Mouse (Mus musculus): ENCODE results near the gene Os9. TPM values are rescaled to one million over a fixed set of nuclear protein-coding genes. Genes with fewer than 3 reads are reported as not detected.
A peak's percentile ranks its signal among the peaks of the same experiment; 100 is the strongest.

The Os9 gene
- polyA plus RNA-seq, 1 experiment from 2014 or later = 101 TPM

DNA sequence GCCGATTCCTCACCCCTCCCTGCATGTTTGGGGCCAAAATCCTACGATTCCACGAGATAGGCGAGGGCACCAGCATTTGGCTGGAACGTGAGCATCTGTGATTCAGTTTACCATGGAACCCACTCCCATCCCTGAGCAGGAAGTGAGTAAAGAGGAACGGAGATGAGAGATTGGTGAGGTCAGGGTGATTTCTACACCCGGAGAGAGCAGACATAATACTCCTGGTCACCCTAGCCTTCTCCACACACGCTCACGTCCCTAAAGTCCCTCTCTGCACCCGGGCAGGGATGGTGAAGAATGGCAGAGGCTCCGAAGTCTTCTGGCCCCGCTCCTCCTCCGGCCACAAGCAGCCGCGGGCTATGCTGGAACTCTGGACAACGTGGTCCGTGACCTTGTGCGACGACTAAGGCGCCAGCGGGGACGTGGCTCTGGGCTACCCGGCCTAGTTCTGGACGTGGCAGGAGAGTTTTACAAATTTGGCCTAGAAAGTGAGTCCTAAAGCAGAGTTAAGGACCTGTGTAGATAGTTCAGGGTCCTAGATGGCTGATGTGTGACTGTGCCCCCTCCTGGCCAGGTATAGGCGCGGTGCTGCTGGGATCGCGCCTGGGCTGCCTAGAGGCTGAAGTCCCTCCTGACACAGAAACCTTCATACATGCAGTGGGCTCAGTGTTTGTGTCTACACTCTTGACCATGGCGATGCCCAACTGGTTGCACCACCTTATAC lies 71.4 kb downstream of the Os9 start:
- H3K9me3 ChIP-seq (replicated peaks) = no peaks in the 10 kb centered on the region
- no peak overlapping the region for H3K27ac ChIP-seq (replicated peaks)
- H3K4me3 ChIP-seq (replicated peaks) = peak overlapping the region; percentile 19
- H3K27me3 ChIP-seq = peaks cover 55% of the 10 kb centered on the region
- 3% methylated on average over 29 of the region's 29 CpGs for WGBS
- no peak for ATAC-seq (ENCODE audit: insufficient number of reproducible peaks, low FRiP score, low TSS enrichment, low read depth)
- H3K4me2 ChIP-seq (replicated peaks) = peak overlapping the region; percentile 36
- H3K4me1 ChIP-seq = peaks cover 20% of the 10 kb centered on the region
- H3K36me3 ChIP-seq = peaks cover 6% of the 10 kb centered on the region
- H3K9ac ChIP-seq = no peak overlapping the region

DNA sequence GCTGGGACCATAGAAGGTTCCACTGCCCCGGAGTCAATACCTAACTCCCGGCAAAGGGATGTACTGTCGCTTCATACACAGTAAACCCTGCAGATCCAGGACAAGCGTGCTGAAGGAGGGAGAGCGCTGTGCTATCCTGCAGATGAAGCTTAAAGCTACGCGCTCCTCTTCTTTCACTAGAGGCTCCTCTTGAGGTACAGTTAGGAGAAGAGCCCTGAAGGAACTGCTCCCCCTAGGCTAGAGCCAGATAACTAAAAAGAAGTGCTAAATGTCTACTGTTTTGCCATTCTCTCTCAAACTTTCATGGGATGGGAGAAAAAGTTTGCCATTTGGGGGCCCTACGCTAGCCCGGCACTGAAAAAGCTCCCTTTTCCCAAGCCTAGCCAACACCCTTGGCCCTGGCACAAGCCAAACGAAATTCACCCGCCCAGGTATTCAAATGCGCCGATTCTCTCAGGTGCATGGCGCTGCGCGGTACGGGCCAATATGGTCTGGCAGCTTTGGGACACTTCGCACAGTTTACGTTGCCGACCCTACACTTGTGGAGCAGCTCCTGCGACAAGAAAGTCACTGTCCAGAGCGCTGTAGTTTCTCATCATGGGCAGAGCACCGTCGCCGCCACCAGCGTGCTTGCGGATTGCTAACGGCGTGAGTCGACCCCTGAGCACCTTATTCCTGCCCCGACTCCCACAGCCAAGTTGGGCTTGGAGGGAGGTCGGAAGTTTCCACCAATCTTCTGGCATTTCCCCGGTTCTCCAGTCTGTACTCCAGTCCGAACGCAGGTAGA lies 72.1 kb downstream of the Os9 start:
- peaks cover 7% of the 10 kb centered on the region for H3K36me3 ChIP-seq
- peaks cover 55% of the 10 kb centered on the region for H3K27me3 ChIP-seq
- peaks cover 20% of the 10 kb centered on the region for H3K4me1 ChIP-seq
- H3K4me2 ChIP-seq (replicated peaks) = peak overlapping the region; percentile 36
- no peak overlapping the region for H3K27ac ChIP-seq (replicated peaks)
- peak overlapping the region; percentile 19 for H3K4me3 ChIP-seq (replicated peaks)
- 4% methylated on average over 35 of the region's 35 CpGs for WGBS
- H3K9me3 ChIP-seq (replicated peaks) = no peaks in the 10 kb centered on the region
- no peak for ATAC-seq (ENCODE audit: insufficient number of reproducible peaks, low FRiP score, low TSS enrichment, low read depth)
- H3K9ac ChIP-seq = no peak overlapping the region

DNA sequence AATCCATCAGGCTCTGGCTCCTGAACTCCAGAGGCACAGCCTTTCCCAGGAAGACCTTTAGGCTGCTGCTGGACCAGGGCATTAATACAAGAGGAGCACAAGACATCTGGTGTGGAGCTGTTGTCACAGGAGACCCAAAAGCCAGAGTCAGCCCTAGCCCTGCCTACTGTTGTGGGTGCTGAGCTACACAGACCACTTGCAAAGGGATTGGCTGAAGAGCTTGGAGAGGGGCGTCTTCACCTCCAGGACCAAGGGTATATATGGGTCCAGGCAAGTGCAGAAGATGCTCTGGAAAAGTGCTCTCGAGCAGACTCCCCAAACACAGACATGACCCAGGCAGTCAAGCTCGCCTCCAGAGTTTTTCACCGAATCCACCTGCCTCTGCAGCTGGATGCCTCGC lies 73.0 kb downstream of the Os9 start, which contains the start of gene Cyp27b1:
TSS of gene Cyp27b1 (plus strand) at position 297 of the 400 bp plus-strand sequence.
- Histone ChIP-seq H3K27ac (replicated peaks) (no peak within 1 kb of the TSS), H3K9me3 (replicated peaks) (no peaks in the 10 kb centered on the region), H3K4me2 (replicated peaks) (peak within 1 kb of the TSS; percentile 36), H3K36me3 (peaks cover 14% of the 10 kb centered on the region), H3K9ac (no peak within 1 kb of the TSS), H3K4me1 (peaks cover 23% of the 10 kb centered on the region), H3K27me3 (peaks cover 55% of the 10 kb centered on the region), H3K4me3 (replicated peaks) (peak within 1 kb of the TSS; percentile 19)
- no peak for ATAC-seq (ENCODE audit: insufficient number of reproducible peaks, low FRiP score, low TSS enrichment, low read depth)
- 25% methylated on average over 5 of the region's 5 CpGs for WGBS

Other genes starting within 250 kb of the Os9 start
- gene Atp23, start 219.8 kb downstream of the Os9 start, polyA plus RNA-seq (2015; fragmentation: Nextera tagmentation; extraction: Ambion mirVana) = 16.0 and 16.5 TPM in 2 replicates
- 92.5 and 93.9 TPM in 2 replicates for gene Ctdsp2, start 142.4 kb downstream of the Os9 start, polyA plus RNA-seq (2015; fragmentation: Nextera tagmentation; extraction: Ambion mirVana)
- 1.6 and 1.8 TPM in 2 replicates for gene Avil, start 120.4 kb downstream of the Os9 start, polyA plus RNA-seq (2015; fragmentation: Nextera tagmentation; extraction: Ambion mirVana)
- gene Tsfm, start 90.3 kb downstream of the Os9 start, polyA plus RNA-seq (2015; fragmentation: Nextera tagmentation; extraction: Ambion mirVana) = 68.8 and 75.4 TPM in 2 replicates
- 55.2 and 61.7 TPM in 2 replicates for gene Mettl1, start 79.7 kb downstream of the Os9 start, polyA plus RNA-seq (2015; fragmentation: Nextera tagmentation; extraction: Ambion mirVana)
- gene Eef1akmt3, start 79.6 kb downstream of the Os9 start, polyA plus RNA-seq (2015; fragmentation: Nextera tagmentation; extraction: Ambion mirVana) = 1.3 TPM in 2 replicates
- 0.13 and 0.41 TPM in 2 replicates for gene Cyp27b1, start 72.9 kb downstream of the Os9 start, polyA plus RNA-seq (2015; fragmentation: Nextera tagmentation; extraction: Ambion mirVana)
- gene March9, start 60.9 kb downstream of the Os9 start, polyA plus RNA-seq (2015; fragmentation: Nextera tagmentation; extraction: Ambion mirVana) = 1.8 and 2.4 TPM in 2 replicates
- 1,372 and 1,398 TPM in 2 replicates for gene Cdk4, start 57.6 kb downstream of the Os9 start, polyA plus RNA-seq (2015; fragmentation: Nextera tagmentation; extraction: Ambion mirVana)
- 175 and 177 TPM in 2 replicates for gene Tspan31, start 50.9 kb downstream of the Os9 start, polyA plus RNA-seq (2015; fragmentation: Nextera tagmentation; extraction: Ambion mirVana)
- gene Agap2, start 45.8 kb downstream of the Os9 start, polyA plus RNA-seq (2015; fragmentation: Nextera tagmentation; extraction: Ambion mirVana) = 0.45 and 0.49 TPM in 2 replicates
- 11.0 and 12.7 TPM in 2 replicates for gene B4galnt1, start 44.1 kb upstream of the Os9 start, polyA plus RNA-seq (2015; fragmentation: Nextera tagmentation; extraction: Ambion mirVana)
- gene Slc26a10, start 59.5 kb upstream of the Os9 start, polyA plus RNA-seq (2015; fragmentation: Nextera tagmentation; extraction: Ambion mirVana) = 1.6 and 1.9 TPM in 2 replicates
- 116 TPM in 2 replicates for gene Arhgef25, start 69.0 kb upstream of the Os9 start, polyA plus RNA-seq (2015; fragmentation: Nextera tagmentation; extraction: Ambion mirVana)
- 152 and 179 TPM in 2 replicates for gene Dtx3, start 74.6 kb upstream of the Os9 start, polyA plus RNA-seq (2015; fragmentation: Nextera tagmentation; extraction: Ambion mirVana)
- 31.0 and 31.3 TPM in 2 replicates for gene Pip4k2c, start 90.5 kb upstream of the Os9 start, polyA plus RNA-seq (2015; fragmentation: Nextera tagmentation; extraction: Ambion mirVana)
- gene Kif5a, start 142.2 kb upstream of the Os9 start, polyA plus RNA-seq (2015; fragmentation: Nextera tagmentation; extraction: Ambion mirVana) = 6.9 and 7.6 TPM in 2 replicates
- 206 and 212 TPM in 2 replicates for gene Dctn2, start 145.2 kb upstream of the Os9 start, polyA plus RNA-seq (2015; fragmentation: Nextera tagmentation; extraction: Ambion mirVana)
- 19.6 and 20.8 TPM in 2 replicates for gene Mbd6, start 167.9 kb upstream of the Os9 start, polyA plus RNA-seq (2015; fragmentation: Nextera tagmentation; extraction: Ambion mirVana)
- gene Mars, start 190.7 kb upstream of the Os9 start, polyA plus RNA-seq (2015; fragmentation: Nextera tagmentation; extraction: Ambion mirVana) = 101 and 105 TPM in 2 replicates
- 5.1 and 5.2 TPM in 2 replicates for gene Arhgap9, start 200.8 kb upstream of the Os9 start, polyA plus RNA-seq (2015; fragmentation: Nextera tagmentation; extraction: Ambion mirVana)
- 15.7 and 16.1 TPM in 2 replicates for gene Gli1, start 220.8 kb upstream of the Os9 start, polyA plus RNA-seq (2015; fragmentation: Nextera tagmentation; extraction: Ambion mirVana)
- gene Inhbe, start 233.3 kb upstream of the Os9 start, polyA plus RNA-seq (2015; fragmentation: Nextera tagmentation; extraction: Ambion mirVana) = 0.05 and 0.07 TPM in 2 replicates
- gene Inhbc, start 249.3 kb upstream of the Os9 start, polyA plus RNA-seq (2015; fragmentation: Nextera tagmentation; extraction: Ambion mirVana) = 0.12 TPM in 1 of 2 replicates, not detected in the other

Measured in embryonic facial prominence, embryonic 15.5 days (tissue).